Mouse (Mus musculus) heart, adult 2 months (tissue): ENCODE results near the gene Erc2. TPM values are rescaled to one million over a fixed set of nuclear protein-coding genes. Genes with fewer than 3 reads are reported as not detected.
A peak's percentile ranks its signal among the peaks of the same experiment; 100 is the strongest.

Source experiments
- DNase-seq, 2 experiments: peaks; one replicate each; pipeline ENCODE4 v3.0.0; 2021
- H3K27ac ChIP-seq: fragments of 200-600 bp; 2 replicates; pipeline ENCODE4 v1.8.1; 2022
- H3K27me3 ChIP-seq: fragments of 200-500 bp; 2 replicates; pipeline ENCODE4 v1.6.1; 2012; ENCODE audit warnings: mild to moderate bottlenecking, low read length, inconsistent platforms, mixed read lengths; ENCODE audit not compliant: control insufficient read depth, insufficient read depth
- H3K36me3 ChIP-seq: fragments of 200-500 bp; 2 replicates; pipeline ENCODE4 v1.6.1; 2012; ENCODE audit warnings: low read length, inconsistent platforms; ENCODE audit not compliant: control insufficient read depth, insufficient read depth
- H3K4me1 ChIP-seq: fragments of 200-500 bp; 2 replicates; pipeline ENCODE4 v1.6.1; 2011; ENCODE audit warnings: low read length; ENCODE audit not compliant: control insufficient read depth, insufficient read depth
- H3K4me3 ChIP-seq: fragments of 200-600 bp; 2 replicates; pipeline ENCODE4 v1.8.1; 2022
- H3K79me2 ChIP-seq: fragments of 200-500 bp; replicated peaks from 2 replicates; pipeline ENCODE4 v1.6.1; 2012; ENCODE audit warnings: mild to moderate bottlenecking, inconsistent platforms, low read length, moderate library complexity, mixed read lengths; ENCODE audit not compliant: control insufficient read depth, insufficient read depth
- H3K9ac ChIP-seq: fragments of 200-500 bp; 2 replicates; pipeline ENCODE4 v1.6.1; 2012; ENCODE audit warnings: low read depth, mild to moderate bottlenecking, control low read depth, inconsistent platforms, low read length, mixed read lengths
- CTCF ChIP-seq: fragments of 200-600 bp; IDR thresholded peaks from 2 replicates; pipeline ENCODE4 v1.8.1; 2022; ENCODE audit warnings: antibody characterized with exemption, mild to moderate bottlenecking, moderate library complexity
- EP300 ChIP-seq: fragments of 200-500 bp; IDR thresholded peaks from 2 replicates; pipeline ENCODE4 v1.6.1; 2011; ENCODE audit warnings: low read depth, low read length, control low read depth; ENCODE audit not compliant: insufficient read depth
- POLR2A ChIP-seq: fragments of 200-500 bp; IDR thresholded peaks from 2 replicates; pipeline ENCODE4 v1.6.1; 2011; ENCODE audit warnings: mild to moderate bottlenecking, low read depth, low read length, control low read depth; ENCODE audit not compliant: insufficient read depth
- WGBS: fragments of 180-500 bp; shearing (Covaris S2); methylation state at CpG from one replicate; pipeline ENCODE4 v1.1.7; 2018; 5-methylcytosine and 5-hydroxymethylcytosine counted together
- intact Hi-C: fragments of 180-260 bp; cut with DNase I; formaldehyde crosslinking; loops from one replicate; pipeline ENCODE4 v1.15.1; 2025
- polyA plus RNA-seq: library from polyadenylated mRNA; depleted of rRNA; stranded (reverse); fragments of >200 nt; gene quantifications from 2 replicates; pipeline ENCODE4 v1.2.3, GENCODE M21; 2012
- total RNA-seq, 2 experiments: library from RNA; stranded (reverse); gene quantifications; 2 replicates each; pipeline ENCODE4 v1.2.3; 2021

Erc2 gene
- total and polyA plus RNA-seq, 3 experiments = 0.49 to 0.68 (median 0.64) TPM

DNA sequence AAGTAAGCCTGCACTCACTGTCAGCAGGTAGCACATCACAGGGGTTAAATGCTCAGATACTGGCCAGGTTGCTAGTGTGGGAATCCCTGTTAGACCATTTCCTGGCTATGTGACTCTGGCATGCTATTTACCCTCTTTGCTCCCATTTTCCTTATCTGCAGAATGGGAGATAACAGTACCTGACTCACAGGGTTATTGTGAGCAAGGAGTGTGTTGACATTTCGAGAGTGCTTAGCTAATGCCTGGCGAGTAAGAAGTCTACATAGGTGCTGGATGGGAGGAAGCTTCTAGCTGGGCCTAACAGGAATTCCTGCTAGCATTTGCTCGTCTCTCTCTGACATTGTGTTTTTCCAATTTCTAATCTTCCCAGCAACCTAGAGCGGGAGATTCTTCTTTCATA, 737.3 kb downstream of the Erc2 start:
- Histone ChIP-seq H3K27ac (no peak overlapping the region), H3K36me3 (no peaks in the 10 kb centered on the region), H3K4me3 (no peak overlapping the region), H3K27me3 (no peaks in the 10 kb centered on the region), H3K79me2 (no peaks in the 10 kb centered on the region), H3K4me1 (no peaks in the 10 kb centered on the region), H3K9ac (no peak overlapping the region)
- intact Hi-C loops = no loop called here
- 31% methylated on average over 4 of the region's 4 CpGs for WGBS
- DNase-seq = no peak
- TF ChIP-seq POLR2A (no peak), EP300 (no peak), CTCF (no peak)

- H3K4me3 ChIP-seq = no peak overlapping the region
- TF ChIP-seq CTCF = no peak
- no peak for TF ChIP-seq POLR2A
- TF ChIP-seq EP300 = no peak
- WGBS = 68% methylated on average over 4 of the region's 4 CpGs
- intact Hi-C loops = no loop called here
- no peaks in the 10 kb centered on the region for H3K36me3 ChIP-seq
- H3K9ac ChIP-seq = no peak overlapping the region
- no peaks in the 10 kb centered on the region for H3K27me3 ChIP-seq
- H3K4me1 ChIP-seq = no peaks in the 10 kb centered on the region
- no peak for DNase-seq
- H3K27ac ChIP-seq = no peak overlapping the region
- no peaks in the 10 kb centered on the region for H3K79me2 ChIP-seq
Measured at GRCm38 (mm10) chr14:28359983-28360382, 737.8 kb downstream of the Erc2 start.

- WGBS = 84% methylated on average over 4 of the region's 4 CpGs
- H3K79me2 ChIP-seq = no peaks in the 10 kb centered on the region
- H3K27ac ChIP-seq = no peak overlapping the region
Measured at GRCm38 (mm10) chr14:28362336-28362735, 740.1 kb downstream of the Erc2 start.

GRCm38 (mm10) chr14:28370713-28371112, 748.5 kb downstream of the Erc2 start:
- TF ChIP-seq EP300 = no peak
- no peak for TF ChIP-seq CTCF
- no peak for TF ChIP-seq POLR2A
- H3K4me3 ChIP-seq = no peak overlapping the region
- no peaks in the 10 kb centered on the region for H3K4me1 ChIP-seq
- intact Hi-C loops = no loop called here
- no peaks in the 10 kb centered on the region for H3K79me2 ChIP-seq
- no peaks in the 10 kb centered on the region for H3K27me3 ChIP-seq
- no peak overlapping the region for H3K9ac ChIP-seq
- H3K27ac ChIP-seq = no peak overlapping the region
- no peak for DNase-seq
- H3K36me3 ChIP-seq = no peaks in the 10 kb centered on the region
- WGBS = 55% methylated on average over 8 of the region's 8 CpGs

More at GRCm38 (mm10) chr14:28362336-28362735, 740.1 kb downstream of the Erc2 start:
- Histone ChIP-seq H3K27me3 (no peaks in the 10 kb centered on the region), H3K36me3 (no peaks in the 10 kb centered on the region), H3K4me1 (no peaks in the 10 kb centered on the region), H3K9ac (no peak overlapping the region), H3K4me3 (no peak overlapping the region)
- no peak for TF ChIP-seq POLR2A
- no peak for TF ChIP-seq EP300
- no peak for TF ChIP-seq CTCF
- intact Hi-C loops = no loop called here
- DNase-seq = no peak

DNA sequence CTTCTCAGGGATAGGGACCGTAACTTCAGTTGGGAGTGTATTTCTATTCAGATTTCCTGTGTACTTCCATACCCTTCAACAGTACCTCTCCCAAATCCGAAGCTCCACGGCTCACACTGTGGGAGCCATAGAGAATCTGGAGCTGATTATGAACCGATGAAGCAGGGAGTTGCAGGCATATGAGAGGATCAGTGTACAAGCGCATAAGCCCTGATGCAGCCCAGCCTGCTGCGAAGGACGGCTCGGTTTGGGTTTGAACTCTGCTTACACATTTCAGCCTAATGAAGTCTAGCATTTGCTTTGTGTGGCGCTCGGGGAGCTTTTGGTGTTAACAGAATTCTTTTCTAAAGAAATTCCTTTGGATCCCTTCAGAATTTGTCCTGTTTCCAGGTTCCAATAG, 749.4 kb downstream of the Erc2 start:
- H3K4me1 ChIP-seq = no peaks in the 10 kb centered on the region
- no peaks in the 10 kb centered on the region for H3K36me3 ChIP-seq
- WGBS = 89% methylated on average over 10 of the region's 10 CpGs
- H3K79me2 ChIP-seq = no peaks in the 10 kb centered on the region
- H3K27me3 ChIP-seq = no peaks in the 10 kb centered on the region
- intact Hi-C loops = no loop called here
- H3K4me3 ChIP-seq = no peak overlapping the region
- H3K9ac ChIP-seq = no peak overlapping the region
- no peak for TF ChIP-seq EP300
- TF ChIP-seq CTCF = no peak
- TF ChIP-seq POLR2A = no peak
- no peak overlapping the region for H3K27ac ChIP-seq
- DNase-seq = no peak

DNA sequence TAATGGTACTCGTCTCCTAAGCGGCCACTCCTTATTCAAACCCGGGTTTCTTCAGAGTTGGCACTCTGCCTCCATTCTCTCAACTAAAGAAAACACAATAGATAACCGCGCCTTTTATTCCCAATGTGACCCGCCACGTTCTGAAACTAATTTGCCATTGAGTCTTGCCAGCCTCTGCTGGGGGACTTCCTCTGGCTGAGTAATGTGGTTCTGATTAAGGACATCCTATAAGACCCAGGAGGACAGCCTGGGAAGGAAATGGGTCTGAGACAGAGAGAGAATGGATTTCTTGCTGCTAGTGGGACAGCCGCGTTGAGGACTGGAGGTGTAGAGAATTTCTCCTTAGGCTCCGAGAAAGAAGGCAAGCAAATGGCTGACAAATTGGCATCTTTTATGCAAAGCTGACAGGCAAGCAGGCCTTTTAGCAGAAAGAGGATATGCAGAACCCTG, 753.4 kb downstream of the Erc2 start:
- Histone ChIP-seq H3K27ac (no peak overlapping the region), H3K4me1 (no peaks in the 10 kb centered on the region), H3K4me3 (no peak overlapping the region), H3K9ac (no peak overlapping the region), H3K36me3 (no peaks in the 10 kb centered on the region), H3K27me3 (no peaks in the 10 kb centered on the region), H3K79me2 (no peaks in the 10 kb centered on the region)
- peak in 1 of 2 experiments; percentile 16 for DNase-seq
- 20% methylated on average over 10 of the region's 10 CpGs for WGBS
- intact Hi-C loops = no loop called here
- no peak for TF ChIP-seq EP300
- no peak for TF ChIP-seq POLR2A
- no peak for TF ChIP-seq CTCF
